ENCODE assay signal across 23 mouse cellular contexts in the genomic region with DNA sequence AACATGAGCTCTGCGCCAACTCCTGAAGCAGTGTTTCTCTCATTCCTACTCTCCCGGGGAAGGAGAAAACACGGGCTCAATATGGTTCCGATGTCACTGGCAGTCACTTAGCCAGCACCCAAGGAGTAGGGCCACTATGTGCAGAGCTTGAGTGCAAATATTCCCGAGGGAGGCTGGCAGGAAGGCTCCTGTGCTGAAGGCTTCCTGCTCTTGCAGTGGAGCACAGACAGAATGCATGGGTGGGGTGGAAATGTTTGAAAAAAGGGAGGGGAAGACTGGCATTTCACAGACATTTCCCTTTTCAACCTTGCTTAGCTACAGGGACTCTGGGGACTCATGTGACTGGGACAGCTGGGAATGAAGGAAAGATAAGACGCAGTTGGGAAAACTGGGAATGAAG. TPM values are rescaled to one million over a fixed set of nuclear protein-coding genes. Genes with fewer than 3 reads are reported as not detected.
A peak's percentile ranks its signal among the peaks of the same experiment; 100 is the strongest.
DNase-seq lines count a peak whose midpoint lies in the region; ATAC-seq lines count a peak whose summit lies in the region.
"Had no signal": no experiment of that assay in that cellular context is flagged by ENCODE, and none has a peak within 500 bp of the region (broad histone marks: within the 10 kb centered on the region; RNA-seq: fewer than 3 reads in every experiment).

No protein-coding gene starts in this region.

- peak; percentile 96 for DNase-seq in heart, adult 11 months
- no peak for DNase-seq in heart, postnatal 36 days
- no peak for DNase-seq in heart, postnatal 14 days
- no peak for DNase-seq in lung, postnatal 25 days (ENCODE audit: low spot score)
- DNase-seq in cerebellum, postnatal 25 days: no peak
- DNase-seq: adrenal gland, postnatal 25 days; cerebellum, adult 11-12 months; cerebellum, postnatal 36 days; forebrain, postnatal 0 days; right cerebral cortex, postnatal 4 days; thymus, postnatal 25 days had no signal

- H3K9ac ChIP-seq in heart, embryonic 16.5 days (ENCODE audit: low read length): no peak overlapping the region
- H3K9ac ChIP-seq in lung, embryonic 16.5 days (ENCODE audit: low read length): no peak overlapping the region
- H3K9ac ChIP-seq: embryonic facial prominence, embryonic 15.5 days; forebrain, postnatal 0 days; hindbrain, embryonic 15.5 days; liver, embryonic 14.5 days; midbrain, embryonic 12.5 days had no signal

- intact Hi-C loops in heart, postnatal 36 days (cut with DNase I): no loop called here
- intact Hi-C loops in heart, postnatal 14 days (cut with DNase I): no loop called here

- peaks cover 2% of the 10 kb centered on the region; the same call in 1 of the 2 replicates for H3K36me3 ChIP-seq in heart, embryonic 16.5 days (ENCODE audit: control insufficient read depth, insufficient read depth)
- peaks cover 6% of the 10 kb centered on the region; the same call in 1 of the 2 replicates for H3K36me3 ChIP-seq in lung, embryonic 16.5 days (ENCODE audit: control insufficient read depth, insufficient read depth, low read length)

- ATAC-seq in heart, embryonic 16.5 days (replicated peaks; ENCODE audit: extremely low read depth, insufficient read depth, low FRiP score): no peak
- peak; percentile 53; the same call in 1 of the 2 replicates for ATAC-seq in lung, embryonic 16.5 days (ENCODE audit: low read depth)
- ATAC-seq: activated CD4-positive, CD25-positive, alpha-beta regulatory T cell, adult 4 months; CD4-positive, CD25-positive, alpha-beta regulatory T cell, adult 4 months; forebrain, postnatal 0 days; intestine, embryonic 16.5 days; Patski had no signal

- no peak overlapping the region for H3K4me2 ChIP-seq in heart, embryonic 16.5 days (ENCODE audit: low read depth, low read length)
- H3K4me2 ChIP-seq in lung, embryonic 16.5 days (ENCODE audit: low read depth, low read length): no peak overlapping the region
- H3K4me2 ChIP-seq: embryonic facial prominence, embryonic 15.5 days; hindbrain, embryonic 15.5 days; midbrain, embryonic 12.5 days had no signal

- no peaks in the 10 kb centered on the region for H3K27me3 ChIP-seq in heart, embryonic 16.5 days (ENCODE audit: control insufficient read depth, insufficient read depth, low read length)
- H3K27me3 ChIP-seq in lung, embryonic 16.5 days (ENCODE audit: control insufficient read depth, insufficient read depth, low read depth, low read length): no peaks in the 10 kb centered on the region
- H3K27me3 ChIP-seq: embryonic facial prominence, embryonic 15.5 days; hindbrain, embryonic 15.5 days; midbrain, embryonic 12.5 days; Patski had no signal

- WGBS in heart, embryonic 16.5 days: 57% methylated on average over 6 of the region's 6 CpGs
- WGBS in lung, embryonic 16.5 days: 37% methylated on average over 6 of the region's 6 CpGs

- peak overlapping the region; percentile 61 for H3K27ac ChIP-seq in heart, embryonic 16.5 days (ENCODE audit: low read length)
- peak overlapping the region; percentile 52 for H3K27ac ChIP-seq in lung, embryonic 16.5 days (ENCODE audit: low read length)
- H3K27ac ChIP-seq: embryonic facial prominence, embryonic 15.5 days; hindbrain, embryonic 15.5 days; liver, embryonic 14.5 days; midbrain, embryonic 12.5 days had no signal

- no peak overlapping the region for H3K4me3 ChIP-seq in heart, embryonic 16.5 days (ENCODE audit: low read length)
- H3K4me3 ChIP-seq in lung, embryonic 16.5 days (ENCODE audit: low read length): no peak overlapping the region
- H3K4me3 ChIP-seq: embryonic facial prominence, embryonic 15.5 days; hindbrain, embryonic 15.5 days; midbrain, embryonic 12.5 days had no signal

- H3K9me3 ChIP-seq in heart, embryonic 16.5 days (replicated peaks; ENCODE audit: control insufficient read depth, low read length): no peaks in the 10 kb centered on the region
- H3K9me3 ChIP-seq in lung, embryonic 16.5 days (ENCODE audit: control insufficient read depth, low read length): no peaks in the 10 kb centered on the region
- H3K9me3 ChIP-seq: embryonic facial prominence, embryonic 15.5 days; hindbrain, embryonic 15.5 days; midbrain, embryonic 12.5 days had no signal

- H3K4me1 ChIP-seq in heart, embryonic 16.5 days (ENCODE audit: control insufficient read depth, insufficient read depth, low read length): peaks cover 4% of the 10 kb centered on the region; the same call in 1 of the 2 replicates
- peaks cover 14% of the 10 kb centered on the region for H3K4me1 ChIP-seq in lung, embryonic 16.5 days (replicated peaks; ENCODE audit: control insufficient read depth, insufficient read depth, low read length)
- H3K4me1 ChIP-seq: embryonic facial prominence, embryonic 15.5 days; hindbrain, embryonic 15.5 days; midbrain, embryonic 12.5 days had no signal

RNA-seq across cellular contexts. Expression of gene Ift122, which starts 25.4 kb away (rescaled TPM):
- total RNA-seq in heart, postnatal 36 days (2021): 1 to 10 TPM; 9.1 to 9.4 TPM
- polyA plus RNA-seq in heart, embryonic 16.5 days (2015; fragmentation: Nextera tagmentation; extraction: Ambion mirVana): 21.4 and 23.0 TPM in 2 replicates
- total RNA-seq in heart, postnatal 14 days (2021): 10 to 100 TPM; 13.2 to 18.6 TPM
- 23.4 and 23.5 TPM in 2 replicates for polyA plus RNA-seq in lung, embryonic 16.5 days (2015; fragmentation: Nextera tagmentation; extraction: Ambion mirVana)

RNA-seq across cellular contexts. Expression of gene Mbd4, which starts 25.5 kb away (rescaled TPM):
- 1 to 10 TPM; 1.2 TPM for total RNA-seq in heart, postnatal 36 days (2021)
- polyA plus RNA-seq in heart, embryonic 16.5 days (2015; fragmentation: Nextera tagmentation; extraction: Ambion mirVana): 10.2 and 12.5 TPM in 2 replicates
- 1 to 10 TPM; 1.7 to 2.1 TPM for total RNA-seq in heart, postnatal 14 days (2021)
- 22.4 and 23.5 TPM in 2 replicates for polyA plus RNA-seq in lung, embryonic 16.5 days (2015; fragmentation: Nextera tagmentation; extraction: Ambion mirVana)

RNA-seq across cellular contexts. Expression of gene Efcab12, which starts 40.5 kb away (rescaled TPM):
- under 1 TPM; 0.35 to 0.53 TPM for total RNA-seq in heart, postnatal 36 days (2021)
- 0.51 and 0.59 TPM in 2 replicates for polyA plus RNA-seq in heart, embryonic 16.5 days (2015; fragmentation: Nextera tagmentation; extraction: Ambion mirVana)
- total RNA-seq in heart, postnatal 14 days (2021): under 1 TPM; 0.56 to 0.76 TPM
- polyA plus RNA-seq in lung, embryonic 16.5 days (2015; fragmentation: Nextera tagmentation; extraction: Ambion mirVana): 1.8 and 2.1 TPM in 2 replicates
- total RNA-seq: monocyte, adult 5-6 weeks had no signal

RNA-seq across cellular contexts. Expression of gene Rho, which starts 52.9 kb away (rescaled TPM):
- not detected for total RNA-seq in heart, postnatal 36 days (2021)
- 0.16 TPM in 1 of 2 replicates, not detected in the other for polyA plus RNA-seq in heart, embryonic 16.5 days (2015; fragmentation: Nextera tagmentation; extraction: Ambion mirVana)
- under 1 TPM; 0.07 to 0.12 TPM for total RNA-seq in heart, postnatal 14 days (2021)
- polyA plus RNA-seq in lung, embryonic 16.5 days (2015; fragmentation: Nextera tagmentation; extraction: Ambion mirVana): 0.08 and 0.16 TPM in 2 replicates
- total RNA-seq: monocyte, adult 5-6 weeks had no signal
- polyA plus RNA-seq: activated CD4-positive, CD25-positive, alpha-beta regulatory T cell, adult 4 months; CD4-positive, CD25-positive, alpha-beta regulatory T cell, adult 4 months; forebrain, postnatal 0 days; midbrain, embryonic 12.5 days; neural tube, embryonic 11.5 days had no signal
